Mouse (Mus musculus) myocyte (in vitro differentiated cells): ENCODE data around the gene Dglucy. TPM values are rescaled to one million over a fixed set of nuclear protein-coding genes. Genes with fewer than 3 reads are reported as not detected.

Experiments used
- H3K27me3 ChIP-seq: one replicate; pipeline ENCODE4 v1.6.1; 2011; ENCODE audit not compliant: control insufficient read depth, insufficient read depth, insufficient read length
- H3K36me3 ChIP-seq: one replicate; pipeline ENCODE4 v1.6.1; 2011; ENCODE audit not compliant: control insufficient read depth, insufficient read depth
- H3K4me2 ChIP-seq: one replicate; pipeline ENCODE4 v1.6.1; 2011; ENCODE audit warnings: low read depth, control low read depth
- H3K4me3 ChIP-seq: one replicate; pipeline ENCODE4 v1.5.1; 2011; ENCODE audit warnings: mild to moderate bottlenecking, control low read depth, moderate library complexity
- H3K79me2 ChIP-seq: one replicate; pipeline ENCODE4 v1.6.1; 2011; ENCODE audit not compliant: control insufficient read depth, insufficient read depth
- H3ac ChIP-seq: one replicate; pipeline ENCODE4 v1.6.1; 2011; ENCODE audit not compliant: control insufficient read depth, insufficient read length
- CEBPB ChIP-seq: IDR thresholded peaks from 2 replicates; pipeline ENCODE4 v1.6.1; 2011; ENCODE audit warnings: mild to moderate bottlenecking, moderate library complexity; ENCODE audit not compliant: poor library complexity, insufficient read depth, severe bottlenecking
- E2F4 ChIP-seq: IDR thresholded peaks from one replicate; pipeline ENCODE4 v1.6.1; 2011; ENCODE audit warnings: mild to moderate bottlenecking, control low read depth, moderate library complexity; ENCODE audit not compliant: insufficient read depth
- MAX ChIP-seq: IDR thresholded peaks from one replicate; pipeline ENCODE4 v1.6.1; 2011; ENCODE audit warnings: low read depth, mild to moderate bottlenecking, control low read depth
- MYOD1 ChIP-seq, 3 experiments: IDR thresholded peaks; one replicate each; pipeline ENCODE4 v1.6.1; 2011; ENCODE audit warnings: control low read depth in 2 of 3, low read depth in 2 of 3, mild to moderate bottlenecking in 2 of 3, moderate library complexity in 1 of 3; ENCODE audit not compliant: insufficient read length in 2 of 3, control insufficient read depth in 1 of 3
- MYOG ChIP-seq, 3 experiments: IDR thresholded peaks; one replicate each; pipeline ENCODE4 v1.6.1; 2011; ENCODE audit warnings: control low read depth in 2 of 3, low read depth in 2 of 3, mild to moderate bottlenecking in 2 of 3; ENCODE audit not compliant: insufficient read length in 2 of 3, control insufficient read depth in 1 of 3, insufficient read depth in 1 of 3
- POLR2A ChIP-seq: IDR thresholded peaks from one replicate; pipeline ENCODE4 v1.6.1; 2011; ENCODE audit warnings: low read depth, mild to moderate bottlenecking, control low read depth, moderate library complexity; ENCODE audit not compliant: insufficient read length
- POLR2AphosphoS2 ChIP-seq: IDR thresholded peaks from one replicate; pipeline ENCODE4 v1.6.1; 2011; ENCODE audit warnings: low read depth, control low read depth; ENCODE audit not compliant: insufficient read length
- REST ChIP-seq: IDR thresholded peaks from one replicate; pipeline ENCODE4 v1.6.1; 2011; ENCODE audit warnings: mild to moderate bottlenecking, control low read depth, moderate library complexity; ENCODE audit not compliant: insufficient read depth, insufficient read length
- SRF ChIP-seq: IDR thresholded peaks from one replicate; pipeline ENCODE4 v1.6.1; 2011; ENCODE audit warnings: low read depth; ENCODE audit not compliant: control insufficient read depth, insufficient read length
- TCF12 ChIP-seq: IDR thresholded peaks from one replicate; pipeline ENCODE4 v1.6.1; 2011; ENCODE audit warnings: mild to moderate bottlenecking, control low read depth; ENCODE audit not compliant: poor library complexity, insufficient read depth, severe bottlenecking
- TCF3 ChIP-seq: IDR thresholded peaks from one replicate; pipeline ENCODE4 v1.6.1; 2011; ENCODE audit warnings: low read depth, control low read depth; ENCODE audit not compliant: insufficient read length
- USF1 ChIP-seq: IDR thresholded peaks from one replicate; pipeline ENCODE4 v1.6.1; 2011; ENCODE audit warnings: low read depth, mild to moderate bottlenecking, control low read depth, moderate library complexity
- polyA plus RNA-seq: library from polyadenylated mRNA; unstranded; fragments of >200 nt; fragmentation: generic; extraction: Trizol; gene quantifications from one replicate; pipeline ENCODE4 v1.2.1, GENCODE M21; 2012; ENCODE audit warnings: missing spikeins

The Dglucy gene
- polyA plus RNA-seq, 1 experiment, result 24.4 TPM

DNA sequence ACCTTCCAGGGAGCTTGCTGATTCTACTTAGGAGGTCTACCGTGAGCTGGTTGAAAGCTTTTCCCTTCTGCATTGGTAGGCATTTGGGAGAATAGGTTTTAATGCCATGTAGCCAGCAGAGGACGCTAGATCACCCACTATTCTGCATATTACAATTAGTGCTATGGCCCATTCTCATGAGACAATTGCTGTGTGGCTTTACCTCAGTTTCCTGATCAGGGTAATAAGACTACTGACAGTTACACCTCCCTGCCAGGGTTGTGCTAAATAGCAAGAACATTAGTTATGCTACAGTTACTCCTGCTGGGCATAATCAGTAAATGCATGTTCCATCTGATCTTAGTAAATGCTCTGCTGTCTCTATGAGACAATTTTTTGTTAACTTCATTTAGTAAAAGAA, 67.0 kb downstream of the Dglucy start:
- TF ChIP-seq TCF12, result no peak
- TF ChIP-seq MYOG (IDR thresholded peaks at IDR 0.05; ENCODE audit: control insufficient read depth in 1 of 3, insufficient read depth in 1 of 3, insufficient read length in 2 of 3, low read depth in 2 of 3), result no peak
- TF ChIP-seq CEBPB, result no peak
- TF ChIP-seq POLR2A, result no peak
- no peak for TF ChIP-seq MAX
- no peak for TF ChIP-seq E2F4
- TF ChIP-seq MYOD1 (IDR thresholded peaks at IDR 0.05; ENCODE audit: control insufficient read depth in 1 of 3, insufficient read length in 2 of 3, low read depth in 2 of 3), result no peak
- TF ChIP-seq TCF3, result no peak
- TF ChIP-seq POLR2AphosphoS2, result no peak
- Histone ChIP-seq H3K4me2 (no peak overlapping the region), H3K36me3 (no peaks in the 10 kb centered on the region), H3K4me3 (no peak overlapping the region), H3K79me2 (no peaks in the 10 kb centered on the region), H3K27me3 (no peaks in the 10 kb centered on the region), H3ac (no peak overlapping the region)

DNA sequence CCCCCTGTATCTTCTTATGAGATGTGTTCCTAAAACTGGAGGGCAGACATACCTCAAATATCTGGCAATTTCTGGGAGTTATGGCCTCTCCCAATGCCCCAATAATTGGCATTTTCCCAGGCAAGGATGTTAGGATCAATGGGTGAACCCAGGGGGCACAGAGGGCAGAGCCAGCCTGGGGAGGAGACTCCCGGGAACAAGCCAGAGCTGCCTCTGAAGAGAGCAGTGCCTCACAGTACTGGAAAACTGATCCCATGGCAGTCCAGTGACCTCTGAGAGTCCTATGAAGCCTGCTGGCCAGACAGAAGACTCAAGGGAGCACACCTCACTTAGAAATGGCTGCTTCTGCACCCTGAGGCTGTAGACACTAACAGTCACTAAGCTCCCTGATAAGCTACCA, 67.7 kb downstream of the Dglucy start:
- no peaks in the 10 kb centered on the region for H3K36me3 ChIP-seq
- H3K27me3 ChIP-seq, result no peaks in the 10 kb centered on the region
- no peak overlapping the region for H3K4me3 ChIP-seq
- TF ChIP-seq USF1, result no peak
- TF ChIP-seq POLR2AphosphoS2, result no peak
- TF ChIP-seq MYOD1 (IDR thresholded peaks at IDR 0.05; ENCODE audit: control insufficient read depth in 1 of 3, insufficient read length in 2 of 3, low read depth in 2 of 3), result no peak
- TF ChIP-seq REST, result no peak
- no peak for TF ChIP-seq TCF12
- TF ChIP-seq E2F4, result no peak
- TF ChIP-seq MYOG (IDR thresholded peaks at IDR 0.05; ENCODE audit: control insufficient read depth in 1 of 3, insufficient read depth in 1 of 3, insufficient read length in 2 of 3, low read depth in 2 of 3), result no peak
- TF ChIP-seq POLR2A, result no peak
- H3K4me2 ChIP-seq, result no peak overlapping the region
- H3ac ChIP-seq, result no peak overlapping the region
- H3K79me2 ChIP-seq, result no peaks in the 10 kb centered on the region

DNA sequence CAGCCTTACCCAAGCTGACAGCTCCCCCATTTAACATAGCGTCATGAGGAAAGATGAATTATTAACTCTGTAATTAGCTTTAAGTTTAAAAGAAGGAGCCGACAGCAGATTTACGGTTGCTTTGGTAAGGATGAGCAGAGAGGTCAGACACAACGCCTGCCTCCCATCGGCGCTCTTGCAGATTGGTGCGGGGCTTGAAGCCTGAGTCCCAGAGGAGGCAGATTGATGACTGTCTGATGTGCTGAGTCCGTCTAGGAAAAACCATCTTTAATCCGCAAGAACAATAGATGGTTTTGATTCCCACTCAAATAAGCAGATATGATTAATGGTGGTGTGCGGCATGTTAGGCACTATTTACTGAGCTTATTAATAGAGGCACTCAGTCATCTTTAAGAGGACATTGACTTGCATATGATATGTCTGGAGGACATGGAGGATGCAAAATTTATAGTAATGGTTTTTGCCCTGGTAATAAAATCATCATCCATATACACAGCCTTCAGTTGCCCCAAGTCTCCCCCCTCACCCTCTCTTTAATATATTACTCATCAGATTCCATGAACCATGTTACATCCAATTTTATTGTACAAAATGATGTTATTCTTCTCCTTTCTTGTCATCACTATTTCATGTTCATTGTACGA, 68.7 kb downstream of the Dglucy start:
- Histone ChIP-seq H3K79me2 (no peaks in the 10 kb centered on the region), H3K4me3 (no peak overlapping the region), H3ac (no peak overlapping the region), H3K36me3 (no peaks in the 10 kb centered on the region), H3K27me3 (no peaks in the 10 kb centered on the region), H3K4me2 (no peak overlapping the region)
- TF ChIP-seq MYOD1 (IDR thresholded peaks at IDR 0.05; ENCODE audit: control insufficient read depth in 1 of 3, insufficient read length in 2 of 3, low read depth in 2 of 3) (no peak), E2F4 (no peak), USF1 (no peak), CEBPB (no peak), POLR2AphosphoS2 (no peak), REST (no peak), MAX (no peak)

DNA sequence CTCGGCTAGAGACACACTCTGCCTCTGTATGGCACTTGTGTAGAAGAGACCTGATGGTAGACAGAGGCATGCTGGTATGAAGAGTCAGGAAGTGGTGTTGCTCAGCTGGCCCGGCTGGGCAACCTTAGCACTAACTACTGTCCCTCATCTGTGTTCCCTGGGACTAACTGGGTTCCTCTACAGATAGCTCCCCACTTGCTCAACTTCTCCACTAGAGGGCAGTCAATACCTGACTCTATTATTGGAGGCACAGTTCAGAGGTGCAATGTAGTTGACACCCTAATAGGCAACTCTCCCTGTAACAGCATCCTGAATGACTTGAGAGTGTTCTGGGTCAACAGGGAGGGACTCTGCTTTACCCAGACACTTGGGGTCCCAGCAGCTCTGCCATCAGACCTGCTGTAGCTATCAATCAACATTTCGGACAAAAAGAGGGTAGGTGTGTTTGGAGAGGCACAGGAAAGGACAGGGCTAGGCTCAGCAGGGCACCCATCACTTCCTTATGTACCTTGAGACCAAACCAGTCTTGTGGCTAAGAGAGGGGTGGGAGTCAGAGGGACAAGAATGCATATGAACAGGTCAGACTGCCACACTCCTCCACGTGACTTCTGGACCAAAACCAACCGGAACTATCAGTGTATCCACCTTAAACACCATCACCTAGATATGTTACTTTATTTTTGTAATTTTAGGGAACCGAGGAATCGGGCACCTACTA, 70.7 kb downstream of the Dglucy start:
- Histone ChIP-seq H3K79me2 (no peaks in the 10 kb centered on the region), H3K36me3 (no peaks in the 10 kb centered on the region), H3K4me2 (no peak overlapping the region), H3K27me3 (no peaks in the 10 kb centered on the region), H3ac (no peak overlapping the region), H3K4me3 (no peak overlapping the region)
- no peak for TF ChIP-seq REST
- no peak for TF ChIP-seq CEBPB
- no peak for TF ChIP-seq MAX
- TF ChIP-seq USF1, result no peak
- no peak for TF ChIP-seq E2F4
- TF ChIP-seq TCF12, result no peak
- no peak for TF ChIP-seq MYOD1 (IDR thresholded peaks at IDR 0.05; ENCODE audit: control insufficient read depth in 1 of 3, insufficient read length in 2 of 3, low read depth in 2 of 3)
- no peak for TF ChIP-seq SRF
- no peak for TF ChIP-seq POLR2AphosphoS2
- no peak for TF ChIP-seq MYOG (IDR thresholded peaks at IDR 0.05; ENCODE audit: control insufficient read depth in 1 of 3, insufficient read depth in 1 of 3, insufficient read length in 2 of 3, low read depth in 2 of 3)
- TF ChIP-seq TCF3, result no peak
- no peak for TF ChIP-seq POLR2A

DNA sequence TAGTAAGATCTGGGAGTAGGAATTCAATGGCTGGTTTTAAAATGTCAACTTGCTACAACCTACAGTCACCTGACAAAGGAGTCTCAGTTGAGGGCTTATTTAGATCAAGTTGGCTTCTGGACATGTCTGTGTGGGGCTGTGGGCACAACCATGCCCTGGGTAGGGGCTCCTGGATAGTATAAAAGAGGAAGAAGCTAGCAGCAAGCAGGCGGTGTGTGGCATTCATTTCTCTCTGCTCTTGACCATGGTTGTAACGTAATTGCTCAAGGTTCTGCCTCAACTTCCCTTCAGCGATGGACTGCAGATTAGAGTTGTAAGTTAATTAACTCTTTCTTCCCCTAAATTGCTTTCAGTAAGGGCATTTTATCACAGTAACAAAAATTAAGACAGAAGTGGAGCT, 73.5 kb downstream of the Dglucy start:
- TF ChIP-seq MYOG (IDR thresholded peaks at IDR 0.05; ENCODE audit: control insufficient read depth in 1 of 3, insufficient read depth in 1 of 3, insufficient read length in 2 of 3, low read depth in 2 of 3) (no peak), SRF (no peak), USF1 (no peak), CEBPB (no peak)
- Histone ChIP-seq H3ac (no peak overlapping the region), H3K27me3 (no peaks in the 10 kb centered on the region), H3K4me3 (no peak overlapping the region), H3K4me2 (no peak overlapping the region), H3K79me2 (no peaks in the 10 kb centered on the region), H3K36me3 (no peaks in the 10 kb centered on the region)
